Mouse (Mus musculus) adrenal gland (tissue): ENCODE data around the gene 1700080O16Rik.

ENCODE experiments used
- intact Hi-C: fragments of 180-260 bp; cut with DNase I; formaldehyde crosslinking; loops from one replicate; pipeline ENCODE4 v1.15.1; 2025
- long read RNA-seq, 2 experiments: library from polyadenylated mRNA; unstranded; transcript quantifications; one replicate each; pipeline ENCODE4 v2.0.0; 2020; ENCODE audit warnings: borderline replicate concordance in 1 of 2; ENCODE audit not compliant: insufficient replicate concordance in 1 of 2

1700080O16Rik gene
- long read RNA-seq, experiment 1 = 0 reads
- long read RNA-seq, experiment 2 = 0 reads

DNA sequence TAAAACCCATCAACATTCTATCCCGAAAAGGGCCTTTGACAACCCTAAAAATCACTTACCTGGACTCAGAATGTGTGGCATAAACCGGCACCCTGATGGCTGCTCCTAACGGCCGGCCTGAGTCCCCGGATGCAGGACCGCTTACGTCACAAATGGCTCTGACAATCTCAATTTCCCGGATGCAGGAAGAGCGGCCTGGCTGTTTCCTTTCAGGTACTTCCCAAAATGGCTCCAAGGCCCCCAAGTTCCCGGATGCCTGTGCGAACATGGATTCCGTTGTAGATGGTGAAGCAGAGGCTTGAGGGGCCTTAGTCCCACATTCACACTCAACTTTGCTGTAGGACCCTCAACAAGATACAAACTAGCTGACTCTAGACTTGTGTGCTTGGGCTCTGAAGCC is at the start of gene 1700080O16Rik:
Gene 1700080O16Rik, minus strand, starts transcription at position 101 of the 400 bp plus-strand sequence.
- intact Hi-C loops = no loop called here

DNA sequence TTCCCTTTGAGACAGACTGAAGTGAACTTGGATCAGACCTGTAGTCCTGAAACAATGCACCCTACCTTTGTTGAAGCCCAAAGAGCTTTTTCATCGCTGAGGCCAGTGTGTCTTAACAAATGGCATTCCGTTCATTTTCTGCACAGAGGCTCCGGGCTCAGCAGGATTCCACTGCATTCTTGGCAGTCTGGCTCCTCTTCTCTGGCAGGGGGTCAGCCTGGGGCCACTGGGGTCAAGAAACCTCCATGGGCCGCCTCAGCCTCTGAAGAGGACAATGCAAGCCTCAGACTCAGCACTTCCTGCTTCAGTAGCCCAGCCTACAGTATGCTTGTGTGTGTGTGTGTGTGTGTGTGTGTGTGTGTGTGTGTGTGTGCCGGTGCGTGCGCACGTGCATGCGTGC is 45.1 kb upstream of the 1700080O16Rik start:
- intact Hi-C loops = no loop called here

DNA sequence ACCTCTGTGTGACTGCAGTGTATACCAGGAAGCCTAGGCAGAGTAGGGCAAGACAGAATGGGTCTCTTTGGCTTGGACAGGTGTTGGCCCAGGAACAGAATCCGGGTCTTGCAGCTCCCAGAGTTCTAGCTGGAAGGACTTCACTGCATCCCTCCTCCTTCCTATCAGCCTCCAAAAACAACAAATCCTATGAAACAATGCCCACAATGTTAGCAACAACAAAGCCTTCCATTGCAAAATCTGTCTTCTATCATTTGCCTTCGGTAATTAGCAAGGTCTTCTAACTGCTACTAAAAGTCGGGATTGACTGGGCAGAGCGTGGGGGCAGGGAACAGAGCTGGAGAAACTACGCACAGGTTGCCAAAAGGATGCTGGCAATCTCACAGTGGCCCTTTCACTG is 27.5 kb upstream of the 1700080O16Rik start:
- intact Hi-C loops = no loop called here

DNA sequence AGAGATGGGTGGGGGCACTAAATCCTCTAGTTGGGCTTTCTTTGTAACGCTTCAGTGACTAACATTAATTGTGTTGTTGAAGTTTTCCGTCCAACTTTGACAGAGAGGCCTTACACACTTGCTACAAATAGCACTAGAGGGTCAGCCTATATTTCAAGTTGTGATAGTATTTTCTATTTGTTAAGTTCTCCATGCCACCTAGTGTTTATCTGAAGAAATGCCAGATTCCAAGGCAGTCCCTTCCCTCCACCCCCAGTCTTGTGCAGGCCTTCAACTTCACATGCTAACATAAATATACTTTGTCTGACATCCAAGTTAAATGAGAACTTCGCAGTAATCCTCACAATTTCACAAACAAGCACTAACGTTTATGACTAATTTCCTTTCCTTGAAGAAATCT is 26.9 kb upstream of the 1700080O16Rik start:
- intact Hi-C loops = no loop called here

DNA sequence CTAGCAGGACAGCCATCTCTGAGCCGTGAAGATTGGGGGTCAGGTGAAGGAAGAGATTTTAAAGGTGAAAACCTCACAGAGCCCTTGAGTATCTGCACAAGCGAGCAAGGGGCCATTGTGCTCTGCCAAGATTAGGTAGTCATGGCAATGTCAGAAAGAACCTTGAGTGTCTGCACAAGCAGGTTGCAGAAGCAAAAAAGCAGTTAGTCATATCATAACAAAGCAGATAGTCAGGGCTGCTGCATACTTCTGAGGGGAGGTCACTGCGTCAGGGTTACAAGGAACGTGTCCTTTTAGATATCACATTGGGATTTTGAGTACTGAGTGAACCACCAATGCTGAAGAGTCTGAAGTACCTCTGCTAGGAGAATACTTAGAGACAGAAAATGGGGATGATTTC is 3.8 kb upstream of the 1700080O16Rik start:
- intact Hi-C loops = no loop called here

DNA sequence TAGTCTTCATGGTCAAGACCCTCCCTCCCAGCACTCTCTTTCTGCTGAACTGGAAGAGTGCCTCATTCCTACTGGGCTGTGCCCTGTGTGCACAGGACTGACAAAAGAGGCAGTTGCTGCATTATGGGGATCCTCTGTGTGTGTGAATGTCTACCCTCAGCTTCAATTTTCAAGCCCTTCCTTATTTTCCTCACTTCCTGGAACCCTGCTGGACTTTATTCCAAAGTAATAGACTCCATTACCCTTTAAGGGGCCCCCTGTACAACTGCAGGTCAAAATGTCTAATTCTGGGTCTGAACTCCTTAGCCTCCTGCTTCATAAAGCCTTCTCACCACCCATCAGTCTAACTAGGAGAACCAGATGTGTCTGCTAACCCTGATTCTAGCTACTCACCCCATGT is 2.0 kb upstream of the 1700080O16Rik start:
- intact Hi-C loops = no loop called here

DNA sequence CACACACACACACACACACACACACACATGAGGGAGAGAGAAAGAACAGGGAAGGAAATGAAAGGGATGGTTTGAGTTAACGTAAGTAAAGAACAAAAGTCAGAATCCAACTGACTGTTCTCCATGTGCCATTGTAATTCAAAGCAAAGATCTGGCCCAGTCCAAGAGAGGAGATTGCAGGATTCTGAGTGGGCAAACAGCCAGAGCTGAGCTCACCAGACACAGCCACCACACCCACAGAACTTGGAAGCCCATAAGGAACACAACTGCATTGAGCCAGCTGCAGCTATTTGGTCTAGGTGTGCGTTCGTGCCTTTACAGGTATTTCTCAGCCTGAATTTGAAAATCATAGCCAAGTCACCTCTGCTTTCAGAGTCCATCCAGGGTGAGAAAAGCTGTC is 24.5 kb downstream of the 1700080O16Rik start:
- intact Hi-C loops = no loop called here

DNA sequence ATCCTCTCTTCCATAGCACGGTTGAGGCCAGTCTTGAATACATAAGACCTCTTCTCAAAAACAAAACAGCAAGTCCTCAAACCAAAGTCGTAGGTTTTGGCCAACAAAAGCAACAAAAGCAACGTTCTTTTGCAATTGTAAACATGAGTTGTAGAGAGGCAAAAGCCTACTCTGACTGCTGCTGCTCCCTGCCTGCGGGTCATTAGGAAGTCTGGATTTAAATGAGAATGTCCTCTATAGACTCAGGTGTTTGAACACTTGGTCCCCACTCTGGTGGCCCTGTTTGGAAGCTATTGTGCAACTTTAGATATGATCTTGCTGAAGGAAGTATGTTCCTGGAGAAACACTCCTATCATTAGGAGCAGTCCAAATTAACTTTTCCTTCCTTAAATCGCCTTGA is 34.5 kb downstream of the 1700080O16Rik start:
- intact Hi-C loops = no loop called here

DNA sequence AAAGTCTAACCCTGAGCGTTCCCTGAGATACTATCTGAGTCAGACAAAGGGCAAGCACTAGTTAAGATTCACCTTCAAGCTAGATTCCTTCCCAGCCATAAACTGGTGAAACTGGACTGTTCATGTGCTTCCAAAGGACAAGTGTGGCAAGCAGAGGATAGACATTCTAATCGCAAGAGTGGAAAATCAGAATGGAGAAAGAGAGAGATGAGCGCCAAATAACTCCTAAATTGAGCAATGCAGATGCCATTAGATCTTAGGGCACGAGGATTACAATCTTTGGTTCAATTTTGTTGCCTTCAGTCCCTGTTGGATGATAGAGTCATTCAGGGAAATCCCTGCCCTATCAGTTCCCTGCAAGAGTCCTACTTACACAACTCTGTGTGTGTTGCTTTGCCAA is 53.5 kb downstream of the 1700080O16Rik start:
- intact Hi-C loops = loop anchor here (10.0 kb wide), 1 partner anchor 524 kb away; no protein-coding TSS in a partner anchor
